Mouse (Mus musculus): ENCODE results near the gene Cpxm2. TPM values are rescaled to one million over a fixed set of nuclear protein-coding genes. Genes with fewer than 3 reads are reported as not detected.

The Cpxm2 gene
- total and polyA plus RNA-seq, 3 experiments: not detected

- no peaks in the 10 kb centered on the region for H3K79me2 ChIP-seq (replicated peaks; ENCODE audit: control insufficient read depth, extremely low read depth, insufficient read depth, poor library complexity, severe bottlenecking)
- in situ Hi-C loops (cut with MboI; ENCODE audit: low pct_ligation_motif_present, low pct_unique_long_range_greater_than_20kb, low sequenced_read_pairs): no loop called here
- H3K4me2 ChIP-seq (ENCODE audit: insufficient read depth, low read depth, poor library complexity, severe bottlenecking): no peak overlapping the region
- H3K4me3 ChIP-seq (replicated peaks in 1 of 3; ENCODE audit: low read depth in 2 of 3, low read length in 2 of 3, poor library complexity in 1 of 3): no peak overlapping the region
- H3K4me1 ChIP-seq (ENCODE audit: control insufficient read depth in 1 of 2, insufficient read depth in 2 of 2): no peaks in the 10 kb centered on the region
- no peaks in the 10 kb centered on the region for H3K36me3 ChIP-seq (replicated peaks in 1 of 2; ENCODE audit: control insufficient read depth in 1 of 2, insufficient read depth in 1 of 2, low read length in 1 of 2)
- H3K27ac ChIP-seq (ENCODE audit: insufficient read depth, low read depth): no peak overlapping the region
- H3K27me3 ChIP-seq (replicated peaks): peaks cover 70% of the 10 kb centered on the region
- TF ChIP-seq ZMIZ1 (IDR thresholded peaks at IDR 0.05; ENCODE audit: low read depth, low read length) (no peak), CTCF (conservative IDR thresholded peaks at IDR 0.05 in 1 of 2, IDR thresholded peaks at IDR 0.05 in 1 of 2; ENCODE audit: low read depth in 2 of 2, low read length in 2 of 2) (no peak), EP300 (IDR thresholded peaks at IDR 0.05; ENCODE audit: low read length) (no peak), CHD2 (IDR thresholded peaks at IDR 0.05; ENCODE audit: low read length) (no peak), ZNF384 (IDR thresholded peaks at IDR 0.05; ENCODE audit: low read depth, low read length) (no peak), USF1 (IDR thresholded peaks at IDR 0.05; ENCODE audit: low read depth, low read length) (no peak), HCFC1 (IDR thresholded peaks at IDR 0.05; ENCODE audit: low read depth, low read length) (no peak), UBTF (IDR thresholded peaks at IDR 0.05; ENCODE audit: low read depth, low read length) (no peak), MAX (IDR thresholded peaks at IDR 0.05; ENCODE audit: low read length) (no peak), GABPA (IDR thresholded peaks at IDR 0.05; ENCODE audit: insufficient replicate concordance, low read depth, low read length) (no peak), NELFE (IDR thresholded peaks at IDR 0.05; ENCODE audit: low read depth, low read length) (no peak), MXI1 (IDR thresholded peaks at IDR 0.05; ENCODE audit: low read depth, low read length) (no peak), ZKSCAN1 (IDR thresholded peaks at IDR 0.05; ENCODE audit: borderline replicate concordance, low read depth, low read length) (no peak), KAT2A (IDR thresholded peaks at IDR 0.05; ENCODE audit: insufficient replicate concordance, low read length) (no peak), SIN3A (IDR thresholded peaks at IDR 0.05; ENCODE audit: low read length) (no peak), JUND (conservative IDR thresholded peaks at IDR 0.05; ENCODE audit: low read depth, low read length) (no peak)
- no peak for DNase-seq (ENCODE audit: extremely low read depth)
- dilution Hi-C loops (cut with MboI; ENCODE audit: extremely low pct_ligation_motif_present, extremely low pct_unique_long_range_greater_than_20kb, low sequenced_read_pairs): no loop called here
- H3K9ac ChIP-seq (ENCODE audit: insufficient read depth, low read depth): no peak overlapping the region
- H3K9me3 ChIP-seq (replicated peaks; ENCODE audit: low read length): peaks cover 4% of the 10 kb centered on the region
Measured at GRCm38 (mm10) chr7:132015193-132015592, 139.3 kb downstream of the Cpxm2 start.

GRCm38 (mm10) chr7:132013970-132014369 lies 140.6 kb downstream of the Cpxm2 start:
- Histone ChIP-seq H3K9ac (ENCODE audit: insufficient read depth, low read depth) (no peak overlapping the region), H3K79me2 (replicated peaks; ENCODE audit: control insufficient read depth, extremely low read depth, insufficient read depth, poor library complexity, severe bottlenecking) (no peaks in the 10 kb centered on the region), H3K27ac (ENCODE audit: insufficient read depth, low read depth) (no peak overlapping the region), H3K27me3 (replicated peaks) (peaks cover 75% of the 10 kb centered on the region), H3K4me1 (ENCODE audit: control insufficient read depth in 1 of 2, insufficient read depth in 2 of 2) (no peaks in the 10 kb centered on the region), H3K36me3 (replicated peaks in 1 of 2; ENCODE audit: control insufficient read depth in 1 of 2, insufficient read depth in 1 of 2, low read length in 1 of 2) (no peaks in the 10 kb centered on the region), H3K4me3 (replicated peaks in 1 of 3; ENCODE audit: low read depth in 2 of 3, low read length in 2 of 3, poor library complexity in 1 of 3) (no peak overlapping the region), H3K4me2 (ENCODE audit: insufficient read depth, low read depth, poor library complexity, severe bottlenecking) (no peak overlapping the region), H3K9me3 (replicated peaks; ENCODE audit: low read length) (no peaks in the 10 kb centered on the region)
- in situ Hi-C loops (cut with MboI; ENCODE audit: low pct_ligation_motif_present, low pct_unique_long_range_greater_than_20kb, low sequenced_read_pairs): no loop called here
- dilution Hi-C loops (cut with MboI; ENCODE audit: extremely low pct_ligation_motif_present, extremely low pct_unique_long_range_greater_than_20kb, low sequenced_read_pairs): no loop called here
- DNase-seq (ENCODE audit: extremely low read depth): no peak
- no peak for TF ChIP-seq MAFK (IDR thresholded peaks at IDR 0.05; ENCODE audit: insufficient replicate concordance, low read length)
- no peak for TF ChIP-seq ETS1 (conservative IDR thresholded peaks at IDR 0.05; ENCODE audit: low read depth, low read length)
- TF ChIP-seq MYC (IDR thresholded peaks at IDR 0.05; ENCODE audit: low read depth, low read length): no peak
- TF ChIP-seq POLR2A (IDR thresholded peaks at IDR 0.05; ENCODE audit: low read depth, low read length): no peak
- no peak for TF ChIP-seq NELFE (IDR thresholded peaks at IDR 0.05; ENCODE audit: low read depth, low read length)
